Mouse (Mus musculus): ENCODE results near the gene Retreg1. TPM values are rescaled to one million over a fixed set of nuclear protein-coding genes. Genes with fewer than 3 reads are reported as not detected.
A peak's percentile ranks its signal among the peaks of the same experiment; 100 is the strongest.

Gene Retreg1
- total RNA-seq, 2 experiments from 2014 or later, result 27.3 to 28.6 TPM

GRCm38 (mm10) chr15:25916252-25916651 is 73.3 kb downstream of the Retreg1 start:
- Histone ChIP-seq H3K27ac (peak overlapping the region; percentile 69; the same call in 1 of the 2 replicates), H3K4me3 (no peak overlapping the region)
- TF ChIP-seq CTCF (conservative IDR thresholded peaks at IDR 0.05), result no peak
- DNase-seq (ENCODE audit: low spot score in 2 of 2), result no peak

- TF ChIP-seq CTCF (conservative IDR thresholded peaks at IDR 0.05), result no peak
- Histone ChIP-seq H3K4me3 (no peak overlapping the region), H3K27ac (no peak overlapping the region)
- no peak for DNase-seq (ENCODE audit: low spot score in 2 of 2)
Observed at GRCm38 (mm10) chr15:25918641-25919040, 75.7 kb downstream of the Retreg1 start.

GRCm38 (mm10) chr15:25919995-25920394 is 77.0 kb downstream of the Retreg1 start:
- no peak for TF ChIP-seq CTCF (conservative IDR thresholded peaks at IDR 0.05)

GRCm38 (mm10) chr15:25920886-25921285 is 77.9 kb downstream of the Retreg1 start:
- DNase-seq (ENCODE audit: low spot score in 2 of 2), result no peak
- Histone ChIP-seq H3K27ac (no peak overlapping the region), H3K4me3 (no peak overlapping the region)
- no peak for TF ChIP-seq CTCF (conservative IDR thresholded peaks at IDR 0.05)

More at GRCm38 (mm10) chr15:25919995-25920394, 77.0 kb downstream of the Retreg1 start:
- no peak overlapping the region for H3K4me3 ChIP-seq
- no peak for DNase-seq (ENCODE audit: low spot score in 2 of 2)
- H3K27ac ChIP-seq, result no peak overlapping the region

GRCm38 (mm10) chr15:25922007-25922406 is 79.0 kb downstream of the Retreg1 start:
- no peak for TF ChIP-seq CTCF (conservative IDR thresholded peaks at IDR 0.05)
- DNase-seq (ENCODE audit: low spot score in 2 of 2), result no peak
- no peak overlapping the region for H3K27ac ChIP-seq
- no peak overlapping the region for H3K4me3 ChIP-seq

GRCm38 (mm10) chr15:25923916-25924315 is 80.9 kb downstream of the Retreg1 start:
- H3K27ac ChIP-seq, result no peak overlapping the region
- no peak for DNase-seq (ENCODE audit: low spot score in 2 of 2)
- no peak overlapping the region for H3K4me3 ChIP-seq
- TF ChIP-seq CTCF (conservative IDR thresholded peaks at IDR 0.05), result no peak

- DNase-seq (ENCODE audit: low spot score in 2 of 2), result peak; percentile 49 to 70
- H3K27ac ChIP-seq, result no peak overlapping the region
- H3K4me3 ChIP-seq, result no peak overlapping the region
- TF ChIP-seq CTCF (conservative IDR thresholded peaks at IDR 0.05), result no peak
Observed at GRCm38 (mm10) chr15:25926171-25926570, 83.2 kb downstream of the Retreg1 start.

- TF ChIP-seq CTCF (conservative IDR thresholded peaks at IDR 0.05), result no peak
- no peak overlapping the region for H3K27ac ChIP-seq
- H3K4me3 ChIP-seq, result no peak overlapping the region
- no peak for DNase-seq (ENCODE audit: low spot score in 2 of 2)
Observed at GRCm38 (mm10) chr15:25927106-25927505, 84.1 kb downstream of the Retreg1 start.

- Histone ChIP-seq H3K4me3 (no peak overlapping the region), H3K27ac (no peak overlapping the region)
- TF ChIP-seq CTCF (conservative IDR thresholded peaks at IDR 0.05), result no peak
- no peak for DNase-seq (ENCODE audit: low spot score in 2 of 2)
Observed at GRCm38 (mm10) chr15:25928001-25928400, 85.0 kb downstream of the Retreg1 start.

GRCm38 (mm10) chr15:25928831-25929230 is 85.9 kb downstream of the Retreg1 start:
- Histone ChIP-seq H3K4me3 (no peak overlapping the region), H3K27ac (peak overlapping the region; percentile 72)
- DNase-seq (ENCODE audit: low spot score in 2 of 2), result no peak
- peak; percentile 72 for TF ChIP-seq CTCF (conservative IDR thresholded peaks at IDR 0.05)

- Histone ChIP-seq H3K4me3 (no peak overlapping the region), H3K27ac (peak overlapping the region; percentile 72)
- TF ChIP-seq CTCF (conservative IDR thresholded peaks at IDR 0.05), result no peak
- DNase-seq (ENCODE audit: low spot score in 2 of 2), result no peak
Observed at GRCm38 (mm10) chr15:25929518-25929917, 86.5 kb downstream of the Retreg1 start.

GRCm38 (mm10) chr15:25929936-25930335 is 87.0 kb downstream of the Retreg1 start:
- H3K4me3 ChIP-seq, result no peak overlapping the region
- DNase-seq (ENCODE audit: low spot score in 2 of 2), result no peak
- H3K27ac ChIP-seq, result peak overlapping the region; percentile 72; the same call in 1 of the 2 replicates
- no peak for TF ChIP-seq CTCF (conservative IDR thresholded peaks at IDR 0.05)

GRCm38 (mm10) chr15:25930657-25931056 is 87.7 kb downstream of the Retreg1 start:
- H3K4me3 ChIP-seq, result no peak overlapping the region
- DNase-seq (ENCODE audit: low spot score in 2 of 2), result no peak
- H3K27ac ChIP-seq, result peak overlapping the region; percentile 72; the same call in 1 of the 2 replicates
- no peak for TF ChIP-seq CTCF (conservative IDR thresholded peaks at IDR 0.05)

- no peak for TF ChIP-seq CTCF (conservative IDR thresholded peaks at IDR 0.05)
- H3K27ac ChIP-seq, result no peak overlapping the region
- no peak overlapping the region for H3K4me3 ChIP-seq
- DNase-seq (ENCODE audit: low spot score in 2 of 2), result no peak
Observed at GRCm38 (mm10) chr15:25932497-25932896, 89.5 kb downstream of the Retreg1 start.
